8 mouse cellular contexts compared by ENCODE assay signal in the genomic region with DNA sequence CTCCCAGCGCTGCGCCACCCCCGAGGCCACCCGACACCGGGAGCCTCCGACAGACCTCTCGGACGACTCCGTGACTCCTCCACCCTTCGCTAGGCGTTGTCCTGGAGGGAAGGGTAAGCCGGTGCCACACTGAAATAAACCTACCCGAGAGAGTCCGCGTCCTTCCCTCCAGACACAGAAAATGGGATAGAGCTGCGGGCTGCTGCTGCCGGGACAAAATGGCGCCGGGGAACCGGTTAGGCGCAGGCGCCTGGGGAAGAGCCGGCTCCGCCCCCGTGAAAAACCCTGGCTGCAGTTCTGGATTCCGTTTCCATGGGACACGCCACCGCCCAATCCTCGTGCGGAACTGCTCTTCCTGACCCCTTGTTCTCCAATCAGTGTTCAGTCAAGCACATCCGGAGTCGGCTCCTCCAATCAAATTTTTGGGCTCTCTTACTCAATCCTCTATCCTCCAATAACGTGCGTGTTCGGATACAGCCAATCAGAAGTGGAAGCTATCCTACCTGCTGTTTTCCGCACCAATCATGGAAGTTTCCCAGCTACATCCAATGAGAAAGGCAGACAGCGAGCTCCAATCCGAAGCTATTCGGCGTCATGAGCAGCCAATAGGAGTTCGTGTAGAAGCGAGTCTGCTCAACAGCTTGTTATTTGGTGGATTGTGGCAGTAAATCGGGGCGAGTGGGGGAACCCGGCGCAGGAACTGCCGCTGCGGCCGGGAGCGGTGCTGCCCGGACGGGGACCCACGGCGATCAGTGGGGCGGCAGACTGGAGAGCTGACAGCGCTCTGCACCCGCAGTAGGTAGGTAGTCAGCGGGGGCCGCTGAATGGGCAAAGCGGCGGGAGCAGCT. TPM values are rescaled to one million over a fixed set of nuclear protein-coding genes. Genes with fewer than 3 reads are reported as not detected.
A peak's percentile ranks its signal among the peaks of the same experiment; 100 is the strongest.
DNase-seq lines count a peak whose midpoint lies in the region; ATAC-seq lines count a peak whose summit lies in the region.

Arid4a (plus strand) TSS at position 628 of the 848 bp plus-strand sequence.

- peak; percentile 87 for ATAC-seq in megakaryocyte progenitor cell, adult 5-6 weeks (replicated peaks; ENCODE audit: poor library complexity)

- peak; percentile 100 for DNase-seq in adipocyte (ENCODE audit: low spot score)
- peak; percentile 99 for DNase-seq in embryo, embryonic 10 days (ENCODE audit: low spot score)
- peak; percentile 91 for DNase-seq in gastrocnemius, postnatal 10 days
- DNase-seq in induced T-regulatory cell, adult 2 months (ENCODE audit: low read depth), result peak; percentile 99
- peak; percentile 100 for DNase-seq in left cerebral cortex, adult 9 months (ENCODE audit: low spot score in 2 of 2)
- peak; percentile 95 for DNase-seq in right cerebral cortex, postnatal 14 days
- DNase-seq in urinary bladder, postnatal 36 days (ENCODE audit: low spot score in 2 of 2), result peak; percentile 93 to 95

RNA-seq across cellular contexts. Expression of gene Arid4a, which starts in this region (rescaled TPM):
- total RNA-seq in gastrocnemius, postnatal 10 days (2021), result 10 to 100 TPM; 11.0 to 12.3 TPM
- total RNA-seq in megakaryocyte progenitor cell, adult 5-6 weeks (2015), result 25.8 and 26.6 TPM in 2 replicates
- 36.6 and 47.5 TPM in 2 replicates for total RNA-seq in megakaryocyte progenitor cell, adult 5-6 weeks (2017)

Comparison
In these comparisons a context has a peak if more than half of its experiments do, and no peak if none do; other contexts are left out.
1. Peak in every context shown above with its lines: DNase-seq and ATAC-seq.